Mouse (Mus musculus) gastrocnemius, adult 2 months (tissue): ENCODE data around the gene Tmco3. TPM values are rescaled to one million over a fixed set of nuclear protein-coding genes. Genes with fewer than 3 reads are reported as not detected.
"Not testable (repeated sequence)": the region's sequence is repeated elsewhere in the genome, so short reads cannot be mapped to it uniquely, and the experiment has no call there.

Experiments
- DNase-seq: peaks from one replicate; pipeline ENCODE4 v3.0.0; 2022
- H3K27ac ChIP-seq: fragments of 200-600 bp; 2 replicates; pipeline ENCODE4 v1.8.1; 2022; ENCODE audit warnings: mild to moderate bottlenecking
- H3K4me3 ChIP-seq: fragments of 200-600 bp; 2 replicates; pipeline ENCODE4 v1.8.1; 2022; ENCODE audit warnings: mild to moderate bottlenecking, moderate library complexity
- CTCF ChIP-seq: fragments of 200-600 bp; IDR thresholded peaks from 2 replicates; pipeline ENCODE4 v1.8.1; 2022; ENCODE audit warnings: antibody characterized with exemption, mild to moderate bottlenecking, moderate library complexity
- intact Hi-C: fragments of 180-260 bp; cut with DNase I; formaldehyde crosslinking; loops from one replicate; pipeline ENCODE4 v1.15.1; 2025
- total RNA-seq, 2 experiments: library from RNA; stranded (reverse); gene quantifications; 2 replicates each; pipeline ENCODE4 v1.2.3; 2021

Tmco3 gene
- total RNA-seq, 2 experiments from 2014 or later: 11.3 to 15.8 TPM

DNA sequence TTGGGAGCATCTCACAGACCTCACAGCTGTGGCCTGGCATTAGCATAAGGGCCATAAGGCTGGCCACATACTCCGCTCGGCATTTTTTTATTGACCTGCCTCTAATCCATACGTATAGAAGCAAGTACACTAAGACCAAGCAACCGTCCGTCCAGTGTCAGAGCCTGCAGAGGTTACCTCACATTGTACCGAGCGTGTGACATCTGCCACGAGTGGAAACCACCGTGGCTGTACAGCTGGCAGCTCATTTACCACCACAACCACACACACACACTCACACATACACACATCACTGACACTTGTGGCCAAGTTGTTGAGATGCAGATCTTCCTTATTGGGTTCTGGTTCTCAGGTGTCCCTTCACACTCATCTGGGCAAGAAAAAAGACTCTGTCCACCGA is 28.7 kb downstream of the Tmco3 start:
- Histone ChIP-seq H3K27ac (no peak overlapping the region), H3K4me3 (no peak overlapping the region)
- intact Hi-C loops: no loop called here
- DNase-seq: no peak
- no peak for TF ChIP-seq CTCF

DNA sequence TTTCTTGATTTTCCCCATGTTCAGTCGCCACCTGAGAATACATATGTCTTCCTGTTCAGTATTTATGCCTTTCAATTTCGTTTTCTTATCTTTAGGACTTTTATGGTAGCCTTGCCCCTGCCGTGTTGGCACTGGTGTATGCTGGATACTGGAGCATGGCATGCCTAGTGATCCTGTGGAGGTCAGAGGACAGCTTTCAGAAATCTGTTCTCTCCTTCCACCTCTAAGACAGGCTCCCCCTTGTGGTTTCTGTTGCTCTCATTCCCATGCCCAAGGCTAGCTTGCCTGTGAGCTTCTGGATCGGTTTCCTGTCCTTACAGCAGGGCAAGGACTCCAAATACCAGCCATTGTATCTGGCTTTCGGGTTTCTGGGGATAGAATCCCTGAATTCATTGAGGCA is 38.6 kb downstream of the Tmco3 start:
- H3K4me3 ChIP-seq: no peak overlapping the region
- H3K27ac ChIP-seq: no peak overlapping the region
- TF ChIP-seq CTCF: peak; percentile 47
- intact Hi-C loops: no loop called here
- no peak for DNase-seq

DNA sequence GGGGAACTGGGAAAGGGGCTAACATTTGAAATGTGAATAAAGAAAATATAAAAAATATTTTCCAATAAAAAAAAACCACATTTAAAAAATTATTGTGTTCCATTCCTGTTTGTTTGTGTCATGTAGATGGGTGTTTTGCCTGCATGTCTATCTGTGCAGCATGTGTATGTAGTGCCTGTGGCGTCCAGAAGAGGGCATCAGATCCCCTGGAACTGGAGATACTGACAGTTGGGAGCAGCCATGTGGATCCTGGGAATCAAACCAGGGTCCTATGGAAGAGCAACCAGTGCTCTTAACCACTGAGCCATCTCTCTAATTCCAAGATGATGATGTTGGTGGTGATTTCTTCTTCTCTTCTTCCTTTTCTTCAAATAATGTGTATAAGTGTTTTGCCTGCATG is 46.7 kb downstream of the Tmco3 start:
- H3K4me3 ChIP-seq: no peak overlapping the region
- DNase-seq: no peak
- no peak; the same call in 1 of the 2 replicates for TF ChIP-seq CTCF
- intact Hi-C loops: loop anchor here (5.0 kb wide), 1 partner anchor 42 kb away; no protein-coding TSS in a partner anchor
- no peak overlapping the region for H3K27ac ChIP-seq

DNA sequence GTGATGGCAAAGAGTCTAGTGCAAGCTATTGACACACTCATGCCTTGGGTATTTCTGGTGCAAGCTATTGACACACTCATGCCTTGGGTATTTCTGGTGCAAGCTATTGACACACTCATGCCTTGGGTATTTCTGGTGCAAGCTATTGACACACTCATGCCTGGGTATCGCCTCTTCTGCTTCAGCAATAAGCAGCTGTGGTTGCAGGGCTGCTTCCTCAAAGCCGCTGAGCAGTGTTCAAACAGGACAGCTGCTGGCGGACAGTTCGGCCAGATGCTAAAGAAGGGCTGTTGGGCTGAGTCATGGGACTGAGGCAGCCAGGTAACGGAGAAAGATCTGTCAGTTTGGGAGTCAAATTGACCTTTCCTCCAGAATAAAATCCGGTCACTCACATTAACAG is 49.3 kb downstream of the Tmco3 start:
- DNase-seq, H3K4me3 ChIP-seq, H3K27ac ChIP-seq, intact Hi-C loops: not testable (repeated sequence)

DNA sequence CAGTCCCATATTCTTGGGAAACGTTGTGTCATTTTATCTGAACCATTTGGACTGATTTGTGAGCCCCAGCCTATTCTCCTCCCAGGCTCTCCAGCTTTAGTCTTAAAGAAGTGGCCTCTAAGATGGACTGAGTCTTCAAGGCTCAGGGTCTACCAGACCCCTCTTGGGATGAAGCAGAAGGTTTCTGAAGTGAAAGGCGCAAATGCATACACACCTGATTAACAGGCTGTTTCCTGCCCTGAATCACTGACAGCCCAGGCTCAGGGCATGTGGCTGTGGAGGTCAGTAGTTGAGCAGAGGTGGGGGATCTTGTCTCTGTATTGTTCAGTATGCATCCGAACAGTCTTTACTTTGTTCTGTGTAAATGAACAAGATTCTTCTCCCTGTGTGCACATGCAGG is 49.7 kb downstream of the Tmco3 start:
- Histone ChIP-seq H3K27ac (no peak overlapping the region), H3K4me3 (no peak overlapping the region)
- intact Hi-C loops: no loop called here
- no peak for DNase-seq
- TF ChIP-seq CTCF: no peak

DNA sequence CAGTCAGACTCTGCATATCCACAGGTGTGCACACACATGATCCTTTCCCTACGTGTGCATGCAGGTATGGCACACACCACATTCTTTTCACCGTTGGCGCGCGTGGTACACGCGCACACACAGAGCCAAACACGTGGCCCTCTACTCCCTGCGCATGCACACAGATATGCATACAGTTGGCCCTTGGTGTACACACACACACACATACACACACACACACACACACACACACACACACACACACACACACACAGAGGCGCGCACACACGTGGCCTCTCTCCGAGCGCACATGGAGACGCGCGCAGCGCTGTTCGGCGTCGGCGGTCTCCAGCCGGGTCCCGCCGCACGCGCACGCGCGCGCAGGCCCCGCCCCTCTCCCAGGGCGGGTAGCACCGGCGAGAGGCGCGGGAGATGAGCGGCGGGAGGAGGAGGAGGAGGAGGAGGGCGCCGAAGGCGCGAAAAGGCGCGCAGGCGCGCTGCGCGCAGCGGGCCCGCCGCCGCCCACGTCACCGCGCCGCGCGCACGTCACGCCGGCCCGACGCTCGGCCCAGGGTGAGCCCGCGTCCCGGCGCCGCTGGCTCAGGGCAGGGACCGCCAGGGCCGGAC is 50.4 kb downstream of the Tmco3 start, which contains the start of gene Tfdp1:
TSS of gene Tfdp1 (plus strand) at position 497 of the 606 bp plus-strand sequence.
- H3K4me3 ChIP-seq: peak within 1 kb of the TSS; percentile 80
- peak within 1 kb of the TSS; percentile 76 for H3K27ac ChIP-seq
- no peak for TF ChIP-seq CTCF
- DNase-seq: peak; percentile 89
- intact Hi-C loops: no loop called here

DNA sequence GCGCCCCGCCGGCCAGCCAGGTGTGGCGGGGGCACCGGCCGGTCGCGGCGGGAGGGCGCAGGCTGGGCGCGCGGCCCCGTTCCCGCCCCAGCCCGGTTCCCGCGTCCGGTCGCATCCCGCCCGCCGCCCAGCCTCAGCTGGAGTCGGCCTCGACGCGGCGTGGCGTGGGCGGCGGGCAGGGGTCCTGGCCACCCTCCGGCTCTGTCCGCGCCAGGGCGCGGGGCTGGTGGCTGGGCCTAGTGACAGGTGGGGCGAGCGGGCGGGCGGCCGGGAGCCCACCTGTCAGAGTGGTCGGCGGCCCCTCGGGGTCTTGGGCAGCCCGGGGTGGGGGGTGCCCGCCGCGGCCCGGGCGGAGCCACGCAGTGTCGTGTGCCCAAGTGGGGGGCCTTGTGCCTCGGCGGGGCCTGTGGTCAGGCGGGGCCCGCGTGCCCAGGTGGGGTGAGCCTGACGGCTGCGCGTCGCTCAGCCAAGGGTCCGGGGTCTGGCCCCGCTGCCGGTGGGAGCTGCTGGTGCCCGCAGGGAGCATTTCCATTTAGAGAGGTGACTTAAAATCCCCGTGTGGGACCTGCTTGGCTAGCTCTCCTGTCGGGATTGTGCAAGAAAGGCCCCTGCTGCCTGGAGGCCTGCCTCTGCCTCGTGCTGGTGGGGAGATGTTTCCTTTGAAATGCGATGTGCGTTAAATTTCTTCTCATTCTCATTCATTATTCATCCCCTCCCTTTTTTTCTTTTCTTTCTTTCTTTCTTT is 51.1 kb downstream of the Tmco3 start:
- DNase-seq: peak; percentile 37
- no peak for TF ChIP-seq CTCF
- Histone ChIP-seq H3K27ac (peak overlapping the region; percentile 76), H3K4me3 (peak overlapping the region; percentile 80)
- intact Hi-C loops: no loop called here

DNA sequence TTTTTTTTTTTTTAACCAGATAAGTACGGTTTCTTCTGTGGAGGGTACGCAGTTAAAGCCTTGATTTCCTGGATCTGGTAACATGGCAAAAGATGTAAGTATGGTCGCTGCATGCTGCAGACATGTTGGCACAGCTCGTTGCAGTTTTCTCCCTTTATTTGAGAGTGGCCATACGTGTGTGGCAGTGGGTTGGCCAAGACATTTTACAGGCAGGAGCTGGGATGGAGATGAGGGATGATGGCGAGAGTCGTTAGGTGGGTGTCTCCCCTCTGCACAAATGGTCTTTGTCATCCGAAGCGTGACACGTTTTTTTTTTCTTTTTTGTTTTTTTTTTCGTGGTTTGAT is 51.6 kb downstream of the Tmco3 start:
- DNase-seq: no peak
- TF ChIP-seq CTCF: no peak
- intact Hi-C loops: no loop called here
- no peak overlapping the region for H3K27ac ChIP-seq
- H3K4me3 ChIP-seq: peak overlapping the region; percentile 80

DNA sequence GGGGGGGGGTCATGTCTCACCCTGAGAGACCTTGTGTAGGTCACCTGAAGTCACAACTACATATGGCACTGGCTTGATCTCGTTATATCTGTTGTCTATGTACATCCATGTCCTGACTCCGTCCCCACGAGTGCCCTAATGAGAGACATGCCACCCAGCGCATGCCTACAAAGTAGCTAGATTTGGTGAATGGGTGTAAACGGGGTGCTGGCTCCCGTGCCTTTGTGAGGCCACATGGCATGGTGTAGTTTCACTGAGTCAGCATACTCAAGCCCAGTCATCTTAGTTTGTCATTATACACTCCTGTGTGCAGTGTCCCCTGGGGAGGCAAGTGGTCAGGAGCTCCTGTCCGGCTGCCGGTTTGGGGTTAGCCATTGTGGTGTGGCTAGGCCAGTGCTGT is 52.7 kb downstream of the Tmco3 start:
- intact Hi-C loops: no loop called here
- no peak for TF ChIP-seq CTCF
- Histone ChIP-seq H3K27ac (no peak overlapping the region), H3K4me3 (no peak overlapping the region)
- DNase-seq: no peak

DNA sequence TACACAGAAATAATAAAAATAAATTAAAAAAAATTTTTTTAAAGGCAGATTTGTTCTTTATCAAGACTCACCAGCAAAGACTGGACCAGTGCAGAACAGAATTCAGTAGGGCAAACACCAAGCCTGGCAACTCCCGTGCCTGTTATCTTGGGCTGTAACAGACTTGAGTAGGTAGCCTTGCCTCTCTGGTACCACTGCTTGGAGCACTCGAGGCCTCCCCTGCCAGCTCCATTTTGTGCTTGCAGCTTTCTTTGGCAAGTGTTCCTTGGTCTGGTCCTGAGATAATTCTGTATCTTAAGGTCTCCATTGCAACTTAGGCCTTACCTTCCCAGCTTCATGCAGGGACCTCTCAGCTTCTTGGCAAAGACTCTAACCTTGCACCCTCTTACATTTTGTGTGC is 54.4 kb downstream of the Tmco3 start:
- TF ChIP-seq CTCF: no peak
- no peak for DNase-seq
- Histone ChIP-seq H3K4me3 (no peak overlapping the region), H3K27ac (no peak overlapping the region)
- intact Hi-C loops: no loop called here

DNA sequence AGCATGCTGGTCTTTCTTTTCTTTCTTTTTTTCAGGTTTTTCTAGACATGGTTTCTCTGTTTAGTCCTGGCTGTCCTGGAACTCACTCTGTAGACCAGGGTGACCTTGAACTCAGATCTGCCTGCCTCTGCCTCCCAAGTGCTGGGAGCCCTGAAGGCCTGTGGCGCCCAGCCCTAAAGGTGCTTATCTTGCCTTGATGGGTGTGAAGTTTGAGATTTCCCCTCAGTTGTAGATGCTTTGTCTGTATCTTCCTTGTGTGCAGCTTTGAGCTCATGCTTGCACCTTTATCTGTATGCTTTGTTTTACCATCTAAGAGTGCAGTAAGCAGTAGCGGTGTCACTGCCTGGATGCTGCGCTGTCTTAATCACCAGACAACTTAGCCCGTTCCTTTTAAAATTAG is 55.1 kb downstream of the Tmco3 start:
- Histone ChIP-seq H3K27ac (no peak overlapping the region), H3K4me3 (no peak overlapping the region)
- DNase-seq: no peak
- intact Hi-C loops: no loop called here
- no peak for TF ChIP-seq CTCF

DNA sequence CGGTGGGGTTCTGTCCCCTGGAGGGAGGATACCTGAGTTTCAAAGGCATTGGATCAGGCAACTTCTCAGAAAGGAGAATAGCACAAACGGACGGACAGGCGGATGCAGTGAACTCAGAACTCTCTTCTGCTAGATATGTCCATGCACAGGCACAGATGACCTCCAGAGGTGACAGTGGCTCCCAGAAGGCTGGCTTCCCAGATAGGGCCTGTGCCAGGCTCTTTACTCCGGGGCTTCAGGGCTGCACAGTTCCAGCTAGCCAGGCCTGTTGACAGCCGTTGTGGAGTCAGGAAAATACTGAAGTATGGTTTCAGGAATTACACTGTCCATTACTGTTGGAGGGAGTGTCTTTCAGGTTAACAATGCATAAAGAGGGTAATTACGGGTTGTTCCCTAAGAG is 62.1 kb downstream of the Tmco3 start:
- no peak for TF ChIP-seq CTCF
- intact Hi-C loops: no loop called here
- DNase-seq: no peak
- no peak overlapping the region for H3K4me3 ChIP-seq
- H3K27ac ChIP-seq: no peak overlapping the region

DNA sequence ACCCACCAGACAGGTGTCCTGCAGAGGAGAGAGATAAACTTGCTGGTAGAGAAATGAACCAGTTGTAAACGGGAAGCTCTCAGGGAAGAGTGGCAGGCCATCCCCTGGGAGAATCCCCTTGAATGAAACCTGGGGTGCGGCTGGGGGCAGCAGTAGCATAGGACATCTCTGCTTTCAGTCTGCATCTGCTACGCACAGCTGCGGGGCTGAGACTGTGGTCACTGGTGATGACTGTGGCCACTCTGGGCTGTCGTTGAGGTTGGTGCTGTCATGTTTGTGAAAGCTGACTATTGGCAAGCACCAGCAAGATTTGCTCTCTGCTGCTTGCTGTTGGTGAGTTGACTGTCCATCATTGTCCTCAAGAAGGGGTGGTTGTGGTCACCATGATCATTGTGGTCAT is 63.6 kb downstream of the Tmco3 start:
- intact Hi-C loops: no loop called here
- no peak for DNase-seq
- Histone ChIP-seq H3K4me3 (no peak overlapping the region), H3K27ac (0 out of 2 replicates have a peak overlapping the region, but pooled peaks have one; percentile 62)
- TF ChIP-seq CTCF: no peak

DNA sequence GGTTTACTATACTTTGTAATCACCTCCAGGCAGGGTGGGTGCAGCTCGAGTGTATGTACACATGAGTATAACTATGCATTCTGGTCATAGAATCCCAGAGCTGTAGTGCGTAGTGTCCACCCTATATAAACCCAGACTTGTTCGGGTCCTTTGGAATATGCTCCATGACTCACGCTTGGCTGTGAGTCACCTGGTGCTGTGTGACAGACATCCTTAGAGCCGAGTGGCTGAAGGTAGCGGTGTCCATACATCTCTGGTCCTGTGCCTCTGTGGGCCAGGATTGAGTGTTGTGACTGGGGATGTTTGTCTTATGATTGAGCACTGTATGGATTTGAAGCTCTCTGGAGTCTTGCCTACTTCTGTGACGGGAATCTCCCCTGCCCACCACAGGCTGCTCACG is 64.6 kb downstream of the Tmco3 start:
- Histone ChIP-seq H3K27ac (peak overlapping the region; percentile 62), H3K4me3 (no peak overlapping the region)
- intact Hi-C loops: no loop called here
- no peak for TF ChIP-seq CTCF
- no peak for DNase-seq
